Mouse (Mus musculus) heart, adult 2 months (tissue): Measurements from ENCODE around the gene Gm49601.

Source experiments
- CTCF ChIP-seq: fragments of 200-600 bp; IDR thresholded peaks from 2 replicates; pipeline ENCODE4 v1.8.1; 2022; ENCODE audit warnings: antibody characterized with exemption, mild to moderate bottlenecking, moderate library complexity
- EP300 ChIP-seq: fragments of 200-500 bp; IDR thresholded peaks from 2 replicates; pipeline ENCODE4 v1.6.1; 2011; ENCODE audit warnings: low read depth, low read length, control low read depth; ENCODE audit not compliant: insufficient read depth
- POLR2A ChIP-seq: fragments of 200-500 bp; IDR thresholded peaks from 2 replicates; pipeline ENCODE4 v1.6.1; 2011; ENCODE audit warnings: mild to moderate bottlenecking, low read depth, low read length, control low read depth; ENCODE audit not compliant: insufficient read depth

DNA sequence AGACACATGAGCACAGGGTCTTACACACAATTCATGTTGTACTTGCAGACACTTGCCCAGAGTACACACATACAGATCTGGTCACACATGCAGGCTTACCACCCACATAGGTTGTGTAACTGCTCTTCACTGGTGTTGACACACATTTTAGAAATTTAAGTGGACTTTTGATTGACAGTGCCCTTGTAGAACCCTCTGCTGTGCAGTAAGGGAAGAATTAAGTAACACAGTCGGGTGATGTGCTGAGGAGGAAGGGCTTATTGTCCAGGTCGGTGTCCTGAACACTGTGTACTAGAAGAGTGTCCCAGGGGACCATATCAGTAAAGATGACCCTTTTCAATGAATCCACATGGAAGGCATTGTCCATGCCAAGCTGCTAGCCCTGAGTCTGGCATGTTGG is 32.3 kb downstream of the Gm49601 start:
- TF ChIP-seq EP300 (no peak), CTCF (no peak), POLR2A (no peak)
